Mouse (Mus musculus) embryonic facial prominence, embryonic 12.5 days (tissue): ENCODE measurements around the gene Gm28230. TPM values are rescaled to one million over a fixed set of nuclear protein-coding genes. Genes with fewer than 3 reads are reported as not detected.
A peak's percentile ranks its signal among the peaks of the same experiment; 100 is the strongest.

Experiments used
- ATAC-seq: fragments of 200-750 bp; cut with Nextera tagmentation; 2 replicates; pipeline ENCODE4 v1.8.0; 2017; ENCODE audit not compliant: insufficient number of reproducible peaks, insufficient read depth, low FRiP score, low TSS enrichment
- H3K27ac ChIP-seq: fragments of 300-500 bp; sonication (generic); 2 replicates; pipeline ENCODE4 v1.5.1; 2016; ENCODE audit warnings: mild to moderate bottlenecking
- H3K27me3 ChIP-seq: fragments of 300-500 bp; sonication (generic); 2 replicates; pipeline ENCODE4 v1.6.1; 2016; ENCODE audit warnings: mild to moderate bottlenecking, moderate library complexity
- H3K36me3 ChIP-seq: fragments of 300-500 bp; sonication (generic); 2 replicates; pipeline ENCODE4 v1.6.1; 2016; ENCODE audit warnings: mild to moderate bottlenecking
- H3K4me1 ChIP-seq: fragments of 300-500 bp; sonication (generic); 2 replicates; pipeline ENCODE4 v1.6.1; 2016
- H3K4me2 ChIP-seq: fragments of 300-500 bp; sonication (generic); replicated peaks from 2 replicates; pipeline ENCODE4 v1.6.1; 2016; ENCODE audit warnings: mild to moderate bottlenecking, moderate library complexity
- H3K4me3 ChIP-seq: fragments of 300-500 bp; sonication (generic); 2 replicates; pipeline ENCODE4 v1.5.1; 2016; ENCODE audit warnings: mild to moderate bottlenecking
- H3K9ac ChIP-seq: fragments of 300-500 bp; sonication (generic); 2 replicates; pipeline ENCODE4 v1.6.1; 2016; ENCODE audit warnings: mild to moderate bottlenecking, moderate library complexity
- H3K9me3 ChIP-seq: fragments of 300-500 bp; sonication (generic); 2 replicates; pipeline ENCODE4 v1.6.1; 2016; ENCODE audit warnings: mild to moderate bottlenecking, moderate library complexity
- WGBS: fragments of 180-500 bp; shearing (Covaris S2); methylation state at CpG from one replicate; pipeline ENCODE4 v1.1.7; 2016; 5-methylcytosine and 5-hydroxymethylcytosine counted together
- polyA plus RNA-seq: library from polyadenylated mRNA; unstranded; fragments of >200 nt; fragmentation: Nextera tagmentation; extraction: Ambion mirVana; gene quantifications from 2 replicates; pipeline ENCODE4 v1.2.1, GENCODE M21; 2016

The Gm28230 gene
- polyA plus RNA-seq, 1 experiment from 2014 or later: not detected

DNA sequence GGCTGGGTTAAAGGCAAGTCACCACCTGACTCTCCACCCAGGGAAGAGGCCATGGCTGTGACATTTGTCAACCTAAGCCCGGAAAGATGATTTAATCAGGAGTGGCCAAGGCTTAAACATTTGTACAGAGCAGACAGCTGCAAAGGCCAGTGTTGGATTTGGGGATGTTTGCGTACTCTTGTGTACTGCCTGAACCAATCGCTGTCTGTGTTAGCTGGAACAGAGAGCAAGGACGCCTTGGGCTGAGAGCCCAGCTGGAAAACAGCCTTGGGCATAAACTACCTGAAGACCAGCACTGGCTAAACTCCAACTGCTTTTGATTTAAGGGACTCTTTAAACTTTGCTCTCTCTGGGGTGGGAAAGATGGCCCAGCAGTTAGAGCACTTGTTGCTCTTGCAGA is 17.9 kb upstream of the Gm28230 start:
- ATAC-seq: no peak
- H3K9me3 ChIP-seq: no peaks in the 10 kb centered on the region
- no peak overlapping the region for H3K4me3 ChIP-seq
- H3K9ac ChIP-seq: no peak overlapping the region
- no peaks in the 10 kb centered on the region for H3K36me3 ChIP-seq
- no peak overlapping the region for H3K4me2 ChIP-seq
- H3K4me1 ChIP-seq: 0 out of 2 replicates have a peak, but pooled peaks cover 3% of the 10 kb centered on the region
- peaks cover 92% of the 10 kb centered on the region for H3K27me3 ChIP-seq
- 6% methylated on average over 4 of the region's 4 CpGs for WGBS
- H3K27ac ChIP-seq: no peak overlapping the region

DNA sequence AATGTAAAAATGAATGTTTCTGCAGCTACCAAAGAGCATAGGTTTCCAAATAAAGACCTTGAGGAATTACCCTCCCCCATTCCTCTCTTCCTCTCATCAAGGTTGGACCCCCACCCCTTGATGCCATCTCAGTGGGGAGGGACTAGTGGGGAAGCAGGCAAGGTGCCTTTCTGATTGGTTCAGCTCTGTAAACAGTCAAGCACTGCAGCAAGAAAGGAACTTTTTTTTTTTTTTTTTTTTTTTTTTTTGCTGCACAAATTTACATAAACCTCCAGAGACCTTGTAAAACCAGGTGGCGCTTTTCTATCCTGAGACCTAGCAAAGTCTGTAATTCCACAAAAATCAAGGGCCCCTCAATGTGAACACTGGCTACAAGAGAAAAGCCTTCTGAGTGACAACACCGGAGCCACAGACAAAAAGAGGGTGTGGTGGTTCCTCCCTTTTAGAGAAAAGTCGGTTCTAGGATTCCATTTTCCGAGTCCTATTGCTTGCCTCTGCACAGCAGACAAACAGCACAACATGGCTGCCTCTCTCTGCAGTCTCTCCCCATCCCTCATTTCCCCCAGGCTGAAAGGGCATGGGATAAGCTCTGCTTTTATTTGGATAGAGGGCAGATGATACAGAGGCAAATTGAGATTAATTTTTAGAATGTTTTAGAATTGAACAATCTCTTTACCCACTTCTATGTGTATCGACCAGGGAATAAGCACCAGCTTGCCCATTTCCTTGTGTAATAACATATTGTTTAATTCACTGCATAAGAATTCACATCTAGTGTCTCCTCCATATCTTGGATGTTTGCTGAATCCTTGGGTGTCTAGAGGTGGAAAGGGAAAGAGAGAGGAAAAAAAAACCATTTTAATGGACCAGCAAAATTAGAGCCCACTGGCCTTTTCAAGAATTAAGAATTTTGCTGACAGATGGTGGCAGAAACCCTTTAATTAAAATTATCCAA is 16.8 kb upstream of the Gm28230 start:
- Histone ChIP-seq H3K4me2 (no peak overlapping the region), H3K9me3 (no peaks in the 10 kb centered on the region), H3K4me1 (0 out of 2 replicates have a peak, but pooled peaks cover 3% of the 10 kb centered on the region), H3K9ac (no peak overlapping the region), H3K36me3 (no peaks in the 10 kb centered on the region), H3K27me3 (peaks cover 92% of the 10 kb centered on the region), H3K4me3 (no peak overlapping the region), H3K27ac (no peak overlapping the region)
- no peak for ATAC-seq
- 5% methylated on average over 5 of the region's 5 CpGs for WGBS

DNA sequence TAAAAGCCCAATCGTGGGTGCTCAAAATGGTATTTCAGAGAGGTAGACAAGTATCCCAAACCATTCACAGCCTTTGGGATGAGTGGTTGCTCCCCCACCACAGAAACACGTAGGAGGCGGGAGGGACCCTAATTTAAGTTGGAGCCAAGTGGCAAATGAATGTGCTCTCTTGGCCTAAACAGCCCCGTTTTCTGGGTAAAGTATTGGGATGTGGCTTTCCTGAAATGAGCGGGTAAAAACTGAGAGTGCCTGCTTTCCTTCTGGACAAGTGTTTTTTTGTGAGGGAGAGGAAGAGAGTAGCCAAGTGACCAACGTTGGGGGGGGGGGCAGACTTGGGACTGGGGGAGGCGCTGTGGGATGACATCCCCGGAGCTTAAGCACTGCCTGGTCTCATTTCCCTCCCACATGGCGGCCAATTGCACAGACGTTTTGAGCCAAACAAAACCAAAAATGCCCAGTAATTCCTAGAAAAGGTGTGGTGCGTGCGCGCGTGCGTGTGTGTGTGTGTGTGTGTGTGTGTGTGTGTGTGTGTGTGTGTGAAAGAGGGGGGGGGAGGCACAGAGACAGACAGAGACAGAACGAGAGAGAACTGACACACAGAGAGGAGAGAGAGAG is 15.5 kb upstream of the Gm28230 start:
- no peak overlapping the region for H3K9ac ChIP-seq
- no peak overlapping the region for H3K4me2 ChIP-seq
- H3K27ac ChIP-seq: no peak overlapping the region
- H3K9me3 ChIP-seq: no peaks in the 10 kb centered on the region
- no peak for ATAC-seq
- H3K4me3 ChIP-seq: no peak overlapping the region
- H3K36me3 ChIP-seq: no peaks in the 10 kb centered on the region
- H3K27me3 ChIP-seq: peaks cover 94% of the 10 kb centered on the region
- 1% methylated on average over 16 of the region's 16 CpGs for WGBS
- no peaks in the 10 kb centered on the region for H3K4me1 ChIP-seq

DNA sequence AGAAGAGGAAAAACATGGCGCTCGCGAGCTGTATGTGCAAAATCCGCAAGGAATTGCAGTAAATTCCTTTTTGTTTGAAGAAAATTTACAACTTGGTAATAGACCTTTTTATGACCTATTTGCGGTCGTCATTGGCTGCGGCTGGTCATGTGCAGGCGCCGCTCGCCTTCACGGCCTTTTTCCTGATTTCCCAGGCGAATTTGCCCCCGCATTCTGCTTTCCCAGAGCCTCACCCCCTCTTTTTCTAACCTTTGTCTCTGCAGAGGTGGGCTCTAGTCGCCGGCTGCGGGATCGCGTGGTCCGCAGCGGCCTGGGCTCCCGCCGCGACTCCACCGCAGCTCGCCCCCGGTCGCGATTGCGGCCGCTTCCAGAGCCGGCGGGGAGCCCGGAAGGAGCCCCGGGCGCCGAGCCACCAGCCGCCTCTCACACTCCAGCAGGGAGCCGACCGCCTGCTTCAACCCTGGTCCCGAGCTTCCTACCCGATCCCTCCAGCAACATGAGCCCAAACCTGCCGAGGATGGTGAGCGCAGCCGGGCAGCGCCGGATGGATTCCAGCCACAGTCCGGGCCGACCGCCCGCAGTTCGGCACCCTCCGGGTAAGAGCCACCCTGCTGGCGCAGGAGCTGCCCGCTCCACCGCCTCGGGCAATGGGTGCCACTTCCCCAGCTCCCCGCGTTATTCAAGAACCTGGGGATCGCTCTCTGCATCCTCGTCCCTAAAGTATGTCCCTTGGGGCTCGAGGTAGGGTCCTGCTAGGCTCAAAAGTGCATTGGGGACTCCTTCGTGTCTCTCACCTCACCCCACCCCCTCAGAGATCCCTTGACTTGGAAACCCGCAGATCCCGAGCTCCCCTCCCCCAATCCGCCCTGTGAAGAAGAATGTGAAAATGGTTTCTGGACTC is 14.6 kb upstream of the Gm28230 start, which contains the start of the genes Hoxd3 and Hoxd4:
TSS of gene Hoxd3 (plus strand) at position 207 of the 901 bp plus-strand sequence.
TSS of gene Hoxd4 (plus strand) at position 209 of the 901 bp plus-strand sequence.
- peak within 1 kb of the TSS; percentile 34; the same call in 1 of the 2 replicates for H3K9ac ChIP-seq

DNA sequence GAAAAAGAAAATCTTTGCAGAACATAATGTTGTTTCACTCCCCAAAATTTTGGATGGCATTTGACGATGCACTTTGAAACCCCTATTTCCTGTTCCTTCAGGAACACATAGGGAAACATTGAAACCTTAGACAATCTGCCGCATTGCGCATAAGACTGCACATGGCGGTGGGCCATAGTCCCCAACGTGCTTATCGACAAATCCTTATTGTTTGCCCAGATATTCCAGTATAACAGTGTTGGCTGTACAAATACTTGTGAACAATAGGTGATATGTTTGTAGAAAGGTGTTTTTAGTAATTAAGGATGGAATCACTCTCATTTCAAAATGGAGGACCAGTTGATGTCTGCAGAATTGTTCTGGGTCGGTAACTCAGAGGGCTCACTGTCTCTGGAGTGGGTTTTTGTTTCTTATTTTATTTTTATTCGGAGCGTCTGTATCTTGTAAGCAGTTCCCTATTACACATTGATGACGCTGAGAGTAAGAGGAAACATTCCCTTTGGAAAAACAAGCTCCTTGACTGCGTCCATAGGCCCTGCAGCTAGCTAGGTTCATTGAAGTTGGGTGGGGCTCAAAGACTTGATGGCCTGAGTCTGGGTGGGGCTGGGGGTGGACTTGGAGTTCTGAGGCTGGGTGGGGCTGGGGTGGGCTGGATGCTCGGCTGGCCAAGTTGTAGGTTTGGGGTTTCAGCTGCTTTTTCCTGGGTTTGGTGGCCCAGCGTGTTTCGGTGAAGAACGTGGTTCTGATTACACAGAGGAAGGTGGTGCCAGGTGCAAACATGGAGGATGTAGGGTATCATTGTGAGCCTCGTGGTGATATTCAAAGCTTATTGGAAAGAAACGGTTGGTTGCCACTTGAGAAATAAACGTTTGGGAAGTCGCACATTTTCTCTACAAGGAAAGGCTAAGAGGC is 13.0 kb upstream of the Gm28230 start:
- no peaks in the 10 kb centered on the region for H3K4me1 ChIP-seq
- WGBS: 3% methylated on average over 19 of the region's 19 CpGs

More for the DNA sequence above, 14.6 kb upstream of the Gm28230 start, which contains the start of the genes Hoxd3 and Hoxd4:
- peaks cover 95% of the 10 kb centered on the region for H3K27me3 ChIP-seq
- no peak for ATAC-seq
- H3K27ac ChIP-seq: no peak within 1 kb of the TSS
- peak within 1 kb of the TSS; percentile 44 for H3K4me2 ChIP-seq
- no peaks in the 10 kb centered on the region for H3K9me3 ChIP-seq
- peak within 1 kb of the TSS; percentile 30 for H3K4me3 ChIP-seq
- WGBS: under 1% methylated on average over 65 of the region's 65 CpGs
- no peaks in the 10 kb centered on the region for H3K36me3 ChIP-seq
- H3K4me1 ChIP-seq: no peaks in the 10 kb centered on the region

GRCm38 (mm10) chr2:74714156-74714789 is 12.3 kb upstream of the Gm28230 start:
- H3K36me3 ChIP-seq: no peaks in the 10 kb centered on the region
- no peak for ATAC-seq
- no peaks in the 10 kb centered on the region for H3K9me3 ChIP-seq
- no peaks in the 10 kb centered on the region for H3K4me1 ChIP-seq
- H3K27me3 ChIP-seq: peaks cover 97% of the 10 kb centered on the region
- WGBS: 3% methylated on average over 18 of the region's 18 CpGs
- H3K9ac ChIP-seq: no peak overlapping the region
- H3K4me3 ChIP-seq: no peak overlapping the region
- H3K27ac ChIP-seq: no peak overlapping the region
- no peak overlapping the region for H3K4me2 ChIP-seq

More for the DNA sequence above, 13.0 kb upstream of the Gm28230 start:
- no peak overlapping the region for H3K4me3 ChIP-seq
- H3K27ac ChIP-seq: no peak overlapping the region
- H3K27me3 ChIP-seq: peaks cover 97% of the 10 kb centered on the region
- H3K9ac ChIP-seq: no peak overlapping the region
- no peaks in the 10 kb centered on the region for H3K36me3 ChIP-seq
- no peak for ATAC-seq
- H3K9me3 ChIP-seq: no peaks in the 10 kb centered on the region
- H3K4me2 ChIP-seq: no peak overlapping the region

DNA sequence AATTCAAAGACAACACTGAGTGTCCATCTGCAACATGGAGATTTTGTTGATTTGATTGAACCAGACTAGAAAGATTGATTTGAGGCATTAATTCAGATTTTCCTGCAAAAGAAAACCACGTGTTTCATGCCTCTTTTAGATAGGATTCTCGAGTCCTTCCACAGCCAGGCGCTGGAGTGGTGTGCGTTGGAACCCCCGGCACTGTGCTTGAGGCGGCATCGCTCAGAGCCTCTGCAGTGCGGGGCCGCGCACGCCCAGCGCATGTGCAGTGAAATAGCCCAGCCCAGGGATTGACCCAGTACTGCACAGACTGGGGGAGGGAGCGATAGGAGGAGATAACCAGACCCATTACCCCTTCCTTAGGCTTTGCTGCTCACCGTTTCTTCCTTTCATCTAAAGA is 11.6 kb upstream of the Gm28230 start:
- Histone ChIP-seq H3K4me2 (no peak overlapping the region), H3K4me3 (no peak overlapping the region), H3K36me3 (no peaks in the 10 kb centered on the region), H3K27ac (no peak overlapping the region), H3K9me3 (no peaks in the 10 kb centered on the region), H3K27me3 (peaks cover 97% of the 10 kb centered on the region), H3K9ac (no peak overlapping the region), H3K4me1 (no peaks in the 10 kb centered on the region)
- 3% methylated on average over 14 of the region's 14 CpGs for WGBS
- no peak for ATAC-seq

DNA sequence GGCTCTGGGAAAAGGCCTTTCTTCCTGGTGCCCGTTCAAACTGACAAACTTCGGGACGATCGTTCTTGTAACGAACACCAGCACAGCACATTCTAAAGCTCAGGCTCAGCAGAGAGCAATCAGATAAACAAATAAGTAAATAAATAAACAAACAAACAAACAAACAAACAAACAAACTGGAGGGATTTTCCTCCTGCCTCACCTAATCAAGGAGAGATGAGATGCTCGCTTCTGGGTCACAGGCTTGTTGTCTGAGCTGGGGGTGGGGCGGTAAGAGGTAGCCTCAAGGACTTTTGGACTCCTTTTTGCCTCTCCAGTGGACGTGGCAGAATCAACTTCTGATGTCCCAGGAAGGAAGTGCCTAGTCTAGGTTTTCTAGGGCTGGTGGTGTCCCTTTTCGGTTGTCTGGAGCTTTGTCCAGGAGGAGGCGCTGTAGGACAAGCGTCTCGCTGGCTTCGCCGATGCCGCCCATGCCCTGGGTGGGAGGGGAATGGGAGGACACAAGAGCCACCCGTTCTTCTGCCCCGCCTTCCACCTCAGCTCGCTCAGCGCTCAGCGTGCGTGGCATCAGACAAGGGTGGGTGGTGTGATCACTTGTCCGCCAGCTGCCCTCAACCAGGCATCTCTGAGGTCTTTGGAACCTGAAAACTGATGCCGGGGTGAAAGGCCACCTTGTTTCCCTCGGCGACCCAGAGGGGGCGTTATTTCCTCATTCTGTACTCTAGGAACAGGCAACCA is 10.9 kb upstream of the Gm28230 start:
- H3K4me3 ChIP-seq: peak overlapping the region; percentile 21
- WGBS: 2% methylated on average over 26 of the region's 26 CpGs
- H3K27me3 ChIP-seq: peaks cover 96% of the 10 kb centered on the region
- no peak overlapping the region for H3K27ac ChIP-seq
- H3K9ac ChIP-seq: no peak overlapping the region
- peak; percentile 54; the same call in 1 of the 2 replicates for ATAC-seq
- H3K4me2 ChIP-seq: peak overlapping the region; percentile 47
- no peaks in the 10 kb centered on the region for H3K4me1 ChIP-seq
- H3K9me3 ChIP-seq: no peaks in the 10 kb centered on the region
- H3K36me3 ChIP-seq: no peaks in the 10 kb centered on the region

- Histone ChIP-seq H3K9me3 (no peaks in the 10 kb centered on the region), H3K36me3 (no peaks in the 10 kb centered on the region), H3K4me2 (no peak overlapping the region), H3K4me1 (no peaks in the 10 kb centered on the region), H3K27me3 (peaks cover 98% of the 10 kb centered on the region), H3K27ac (no peak overlapping the region), H3K9ac (no peak overlapping the region), H3K4me3 (no peak overlapping the region)
- 8% methylated on average over 2 of the region's 2 CpGs for WGBS
- no peak for ATAC-seq
Measured at GRCm38 (mm10) chr2:74720384-74720783, 6.1 kb upstream of the Gm28230 start.
